Mouse (Mus musculus) R1 (cell line): ENCODE data around the gene Prkce.

Experiments
- DNase-seq: peaks from one replicate; pipeline ENCODE4 v3.0.0-alpha.2; 2018; ENCODE audit warnings: low read depth, low spot score

Gene Prkce

DNA sequence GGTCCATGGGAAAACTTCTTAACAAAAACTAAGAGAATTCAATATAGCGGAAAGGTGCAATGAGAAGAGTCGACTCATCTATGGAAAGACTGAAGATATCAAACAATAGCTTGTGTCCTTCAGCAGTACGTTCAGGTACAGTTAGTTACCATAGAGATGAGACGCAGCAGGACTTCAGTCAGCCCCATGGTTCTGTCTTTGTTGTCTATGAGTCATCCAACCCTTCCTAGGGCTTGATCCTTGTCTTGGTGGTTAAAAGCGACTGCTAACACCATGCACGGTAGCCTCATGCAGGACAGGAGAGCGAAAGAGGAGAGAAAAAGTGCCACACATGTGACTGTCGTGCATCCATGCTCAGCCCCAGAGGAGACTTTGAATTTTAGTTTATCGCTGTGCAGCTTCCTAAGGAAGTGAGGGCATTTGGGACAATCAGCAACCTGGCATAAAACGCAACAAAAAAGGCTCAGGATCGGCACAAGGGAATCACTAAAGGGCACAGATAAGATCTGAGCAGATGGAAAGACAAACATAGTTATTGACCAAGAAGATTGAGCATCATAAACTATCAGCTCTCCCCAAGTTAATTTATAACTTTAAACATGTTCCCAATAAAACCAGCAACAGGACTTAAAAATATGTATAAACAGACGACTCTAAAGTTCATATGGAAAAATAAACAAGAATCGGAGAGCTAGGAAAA, 448.2 kb downstream of the Prkce start:
- peak; percentile 85 for DNase-seq

DNA sequence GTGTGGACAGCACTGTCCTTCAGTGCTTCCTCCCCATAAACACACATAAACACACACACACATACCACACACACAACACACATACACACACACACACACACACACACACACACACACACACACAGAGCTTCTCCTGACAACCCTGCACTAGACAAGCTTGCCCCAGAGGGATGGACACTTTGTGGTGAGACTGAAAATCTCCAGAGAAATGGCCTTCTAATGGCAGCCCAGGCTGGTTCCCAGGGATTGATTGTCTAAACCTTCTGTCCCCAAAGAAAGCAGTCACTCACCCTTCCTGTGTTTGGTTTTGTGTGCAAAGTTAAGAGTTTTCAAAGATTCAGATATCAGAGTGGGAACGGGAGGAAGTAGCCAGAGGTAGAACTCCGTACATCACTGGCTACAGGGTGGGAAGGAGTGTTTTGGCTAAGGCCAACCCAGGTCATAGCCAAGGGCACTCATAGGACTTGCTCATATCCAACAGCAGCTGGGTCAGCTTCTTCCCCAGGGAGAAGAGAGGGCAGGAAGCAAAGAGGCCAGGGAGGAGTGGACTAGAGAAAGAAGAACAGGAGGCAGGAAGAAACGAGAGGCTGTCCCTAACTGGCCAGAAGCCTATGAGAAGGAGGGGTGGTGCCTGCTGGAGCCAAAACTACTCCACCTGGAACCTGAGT, 450.1 kb downstream of the Prkce start:
- no peak for DNase-seq

DNA sequence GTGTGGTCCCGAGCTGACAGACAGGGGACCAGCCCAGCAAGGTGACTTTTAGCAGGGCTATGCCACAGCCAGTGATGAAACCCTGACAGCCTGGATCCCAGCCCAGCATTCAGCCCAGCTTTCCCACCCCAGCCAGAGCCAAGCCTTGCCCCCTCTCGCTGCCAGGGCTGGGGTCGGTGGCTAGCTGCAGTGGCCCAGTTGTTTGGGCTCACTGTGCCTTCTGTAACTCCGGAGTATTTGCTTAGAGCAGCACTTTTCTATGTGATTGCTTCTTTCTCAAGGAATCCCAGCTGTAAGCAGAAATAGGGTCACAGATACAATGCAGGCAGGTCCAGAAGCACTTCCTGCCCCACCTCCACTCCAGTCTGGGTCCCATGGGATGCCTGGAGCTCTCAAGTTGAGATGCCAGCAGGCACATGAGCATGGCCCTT, 450.9 kb downstream of the Prkce start:
- no peak for DNase-seq

DNA sequence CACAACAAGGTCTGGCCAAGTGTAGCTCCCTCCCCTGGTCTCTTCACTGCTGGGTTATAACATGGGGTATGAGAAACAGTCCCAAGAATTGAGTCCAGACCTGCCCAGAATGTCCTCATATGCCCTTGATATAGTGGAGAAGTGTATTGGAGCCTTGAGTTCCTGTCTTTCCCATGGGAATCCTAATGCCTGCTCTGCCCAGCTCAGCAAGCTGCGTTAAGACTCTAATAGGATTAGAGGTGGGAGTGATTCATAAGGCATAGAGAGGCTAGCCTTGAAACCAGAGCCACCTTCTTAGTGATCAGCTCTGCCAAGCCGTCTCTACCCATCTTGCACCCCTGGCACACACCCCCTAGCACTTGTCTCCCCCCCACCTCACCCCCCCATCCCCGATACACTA, 455.3 kb downstream of the Prkce start:
- no peak for DNase-seq

- no peak for DNase-seq
Observed at GRCm38 (mm10) chr17:86626523-86626922, 458.9 kb downstream of the Prkce start.

- no peak for DNase-seq
Observed at GRCm38 (mm10) chr17:86633131-86633530, 465.5 kb downstream of the Prkce start.

DNA sequence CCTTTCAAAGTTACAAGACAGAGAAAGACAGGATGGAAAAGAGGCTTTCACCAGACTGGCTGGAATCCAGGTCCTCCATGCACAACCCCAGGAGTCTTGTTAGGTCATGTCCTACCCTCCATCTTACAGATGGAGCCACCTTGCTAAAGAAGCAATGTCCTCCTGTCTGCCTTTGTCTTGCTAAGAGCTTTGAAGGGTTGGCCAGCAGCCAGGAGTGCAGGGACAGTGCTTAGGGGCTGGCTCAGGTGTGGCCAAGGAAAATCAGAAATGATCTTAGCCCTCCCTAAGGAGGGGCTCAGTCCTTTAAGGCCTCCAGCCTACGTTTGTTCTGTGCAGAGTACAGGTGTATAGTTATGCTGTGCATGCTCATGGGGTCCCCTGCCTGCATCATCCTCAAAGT, 469.7 kb downstream of the Prkce start:
- no peak for DNase-seq

DNA sequence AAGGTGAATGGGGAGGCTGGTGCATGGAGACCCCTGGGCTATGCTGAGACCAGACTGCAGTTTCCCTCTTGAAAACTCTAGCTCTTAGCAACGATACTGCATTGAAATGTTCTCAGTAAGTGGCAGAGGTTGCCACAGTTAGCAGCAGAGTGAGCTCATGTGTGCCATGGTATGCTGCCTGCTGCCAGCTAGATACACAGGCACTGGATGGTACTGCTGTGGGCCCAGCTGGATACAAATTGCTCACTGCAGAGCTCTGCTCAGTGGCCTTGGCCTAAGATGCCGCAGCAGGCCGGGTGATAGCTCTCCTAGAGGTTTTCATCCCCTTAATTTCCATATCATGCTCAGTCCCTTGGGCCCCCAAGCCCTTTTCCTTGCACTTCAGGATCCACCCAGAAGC, 471.7 kb downstream of the Prkce start:
- no peak for DNase-seq

- no peak for DNase-seq
Observed at GRCm38 (mm10) chr17:86647226-86647625, 479.6 kb downstream of the Prkce start.

DNA sequence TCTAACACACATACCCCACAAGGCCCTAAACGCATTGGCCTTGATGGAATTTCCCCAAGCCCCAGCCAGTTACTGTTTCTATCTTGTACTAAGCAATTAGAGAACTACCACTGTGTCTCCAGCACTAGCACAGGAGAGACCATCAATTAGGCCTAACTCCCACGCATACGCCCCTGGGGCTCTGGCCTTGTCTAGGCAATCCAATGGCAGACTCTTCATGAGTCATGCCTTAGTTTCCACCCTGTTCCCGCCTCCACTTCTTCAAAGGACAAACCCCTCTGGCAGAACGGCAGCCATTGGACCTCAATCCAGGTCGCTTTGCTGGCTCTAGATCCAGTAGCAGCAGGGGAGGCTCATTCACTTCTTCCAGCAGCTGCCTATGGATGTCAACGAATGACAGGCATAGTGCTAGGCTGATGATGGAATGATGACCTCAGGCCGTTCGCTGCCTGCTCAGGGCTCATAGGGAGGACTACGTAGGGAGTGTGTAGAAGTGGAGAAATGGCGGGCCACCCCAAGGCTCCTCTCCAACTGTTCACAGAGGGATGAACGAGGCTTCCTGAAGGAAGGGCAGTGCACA, 481.4 kb downstream of the Prkce start:
- peak; percentile 22 for DNase-seq

DNA sequence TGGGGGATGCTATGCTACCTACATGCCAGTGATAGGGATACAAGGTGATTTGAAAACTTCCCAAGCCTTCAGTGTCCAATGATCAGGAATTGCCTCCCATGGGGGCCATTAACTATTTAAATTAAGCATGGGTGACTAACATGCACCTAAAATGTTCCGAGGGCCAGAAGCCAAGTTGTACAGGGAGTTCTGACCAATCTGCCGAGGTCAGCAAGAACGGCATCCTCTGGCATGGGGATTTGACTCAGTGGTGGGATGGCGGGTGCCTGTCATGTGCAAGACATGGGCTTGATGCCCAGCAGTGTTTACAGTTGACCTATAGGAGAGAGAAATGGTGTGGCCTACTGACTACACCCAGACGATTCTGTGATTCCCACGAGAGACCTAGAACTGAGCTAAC, 482.7 kb downstream of the Prkce start:
- DNase-seq, result no peak

- no peak for DNase-seq
Observed at GRCm38 (mm10) chr17:86651091-86651490, 483.5 kb downstream of the Prkce start.

DNA sequence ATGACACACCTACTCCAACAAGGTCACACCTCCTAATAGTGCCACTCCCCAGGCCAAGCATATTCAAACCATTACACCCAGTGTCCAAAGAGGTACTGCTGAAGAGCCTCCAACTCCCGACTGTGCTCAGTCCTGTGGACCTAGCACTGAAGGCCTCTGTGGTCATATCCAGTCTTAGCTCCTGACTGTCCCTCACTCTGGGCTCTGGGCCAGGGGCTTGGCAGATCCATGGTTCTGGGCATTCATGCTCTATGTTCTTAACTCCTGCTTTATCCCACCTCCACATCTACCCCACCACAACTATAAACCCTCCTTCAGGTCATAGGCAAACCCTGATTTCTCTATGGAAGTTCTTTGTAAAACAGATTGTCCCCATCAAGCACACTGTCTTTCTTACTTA, 485.2 kb downstream of the Prkce start:
- DNase-seq, result no peak

GRCm38 (mm10) chr17:86656369-86656768, 488.8 kb downstream of the Prkce start:
- DNase-seq, result no peak

GRCm38 (mm10) chr17:86662301-86662700, 494.7 kb downstream of the Prkce start:
- peak; percentile 51 for DNase-seq

DNA sequence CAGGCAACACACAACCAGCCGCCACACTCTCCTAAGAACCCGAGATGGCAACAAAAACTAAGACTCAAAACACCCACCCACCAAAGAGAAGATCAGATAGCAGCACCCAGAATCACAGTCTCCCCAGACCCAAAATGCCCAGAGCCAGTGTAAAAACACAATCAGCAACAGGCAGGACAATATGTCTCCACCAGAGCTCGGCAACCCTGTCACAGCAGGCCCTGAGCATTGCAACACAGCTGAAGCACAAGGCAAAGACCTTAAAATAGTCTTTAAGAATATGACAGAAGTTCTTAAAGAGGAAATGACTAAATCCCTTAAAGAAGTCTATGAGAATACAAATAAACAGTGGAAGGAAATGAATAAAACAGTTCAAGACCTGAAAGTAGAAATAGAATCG, 495.9 kb downstream of the Prkce start:
- no peak for DNase-seq

- DNase-seq, result peak; percentile 77
Observed at GRCm38 (mm10) chr17:86667836-86668600, 500.4 kb downstream of the Prkce start.

DNA sequence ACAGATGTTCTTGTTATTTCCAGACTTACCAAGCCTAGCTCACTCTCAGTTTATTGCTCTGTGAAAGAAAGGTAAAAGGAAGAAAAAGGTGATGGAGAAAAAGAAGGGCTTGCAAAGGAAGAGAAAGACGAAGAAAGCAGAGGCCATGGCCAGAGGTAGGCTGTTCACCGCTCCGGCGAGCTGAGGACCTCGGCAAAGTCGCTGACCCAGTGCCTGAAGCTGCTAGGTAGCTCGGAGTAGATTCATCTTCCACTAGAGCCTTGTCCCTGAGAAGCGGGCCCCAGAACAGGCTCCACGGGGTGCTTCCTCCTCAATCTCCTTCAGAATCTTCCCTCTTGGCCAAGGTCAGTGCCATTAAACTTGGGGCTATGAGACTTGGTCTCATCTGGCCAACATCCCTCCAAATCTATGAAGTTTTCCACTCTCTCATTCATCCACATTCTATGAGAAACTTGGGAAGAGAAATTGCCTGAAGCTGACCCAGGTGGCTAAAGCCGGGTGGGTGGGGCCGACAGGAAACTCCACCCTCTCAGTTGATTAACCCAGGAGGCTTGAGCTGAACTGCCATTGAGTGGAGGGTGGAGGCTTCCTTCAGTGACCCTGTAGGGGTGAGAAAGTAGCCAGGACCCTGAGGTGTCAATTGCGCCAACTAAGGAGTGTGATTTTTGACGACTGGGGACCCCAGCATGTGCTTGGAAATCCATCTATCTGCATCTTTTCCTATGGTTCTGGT, 502.2 kb downstream of the Prkce start:
- peak; percentile 70 for DNase-seq

DNA sequence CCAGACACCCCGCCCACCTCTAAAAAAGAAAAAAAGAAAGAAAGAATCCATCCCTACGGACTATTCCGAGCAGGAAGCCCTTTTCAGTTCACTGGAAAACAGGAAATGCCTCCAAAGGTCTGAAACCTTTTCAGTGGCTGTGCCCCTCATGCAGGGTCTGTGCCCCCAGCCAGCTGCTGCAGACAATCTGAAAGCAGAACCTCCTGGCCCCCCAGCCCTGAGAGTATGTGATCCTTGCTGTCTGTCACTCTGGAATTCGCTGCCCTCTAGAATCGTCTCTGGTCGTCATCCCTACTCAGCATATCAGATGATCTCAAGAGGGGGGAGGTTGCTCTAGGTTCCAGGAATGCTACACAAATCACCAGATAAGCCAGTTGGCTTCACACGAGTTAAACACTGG, 503.1 kb downstream of the Prkce start:
- peak; percentile 47 for DNase-seq

GRCm38 (mm10) chr17:86674971-86675370, 507.4 kb downstream of the Prkce start:
- DNase-seq, result no peak

DNA sequence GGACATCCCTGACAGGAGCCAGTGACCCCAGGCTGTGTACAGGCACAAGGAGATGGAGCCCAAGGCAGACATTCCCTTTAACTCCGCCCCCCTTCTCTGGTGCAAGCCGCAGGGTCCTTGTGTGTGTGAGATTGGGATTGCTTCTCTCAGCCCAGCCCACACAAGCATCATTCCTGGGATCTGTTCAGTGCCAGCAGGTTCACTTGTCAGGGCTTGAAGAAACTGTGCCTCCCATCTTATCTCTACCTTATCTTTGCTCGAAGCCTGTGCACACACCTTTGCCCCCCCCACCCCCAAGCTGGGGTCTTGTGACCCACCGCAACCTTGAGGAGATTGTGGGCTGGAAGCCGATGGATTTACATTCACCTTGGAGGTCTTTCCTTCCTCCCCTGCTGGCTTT, 508.8 kb downstream of the Prkce start:
- DNase-seq, result peak; percentile 25

DNA sequence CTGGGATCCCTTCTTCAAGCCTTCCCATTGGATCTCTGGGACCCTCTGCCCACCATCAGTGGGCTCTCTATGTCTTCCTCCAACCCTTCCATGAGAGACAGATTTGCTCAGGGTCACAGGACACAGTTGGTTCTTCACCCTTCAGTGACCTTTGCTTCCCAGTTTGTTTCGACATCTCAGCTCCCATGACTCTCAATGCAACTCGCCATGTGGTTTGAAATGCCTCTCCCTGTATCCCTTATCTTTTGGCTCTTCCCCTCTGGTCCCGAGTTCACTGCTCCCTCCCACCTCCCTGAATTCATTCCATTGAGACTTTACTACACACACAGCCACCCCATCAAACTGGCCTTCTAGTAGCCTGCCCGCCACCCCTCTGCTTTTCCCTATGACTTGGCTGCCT, 509.3 kb downstream of the Prkce start:
- DNase-seq, result no peak
